Mouse (Mus musculus): ENCODE results near the gene Rhoj.

GRCm38 (mm10) chr12:75396616-75397015 lies 88.5 kb downstream of the Rhoj start:
- TF ChIP-seq FOSL1 (IDR thresholded peaks at IDR 0.05; ENCODE audit: insufficient read depth, low read length, poor library complexity, severe bottlenecking) (no peak), USF1 (IDR thresholded peaks at IDR 0.05; ENCODE audit: low read depth) (no peak)
